In the genomic region with DNA sequence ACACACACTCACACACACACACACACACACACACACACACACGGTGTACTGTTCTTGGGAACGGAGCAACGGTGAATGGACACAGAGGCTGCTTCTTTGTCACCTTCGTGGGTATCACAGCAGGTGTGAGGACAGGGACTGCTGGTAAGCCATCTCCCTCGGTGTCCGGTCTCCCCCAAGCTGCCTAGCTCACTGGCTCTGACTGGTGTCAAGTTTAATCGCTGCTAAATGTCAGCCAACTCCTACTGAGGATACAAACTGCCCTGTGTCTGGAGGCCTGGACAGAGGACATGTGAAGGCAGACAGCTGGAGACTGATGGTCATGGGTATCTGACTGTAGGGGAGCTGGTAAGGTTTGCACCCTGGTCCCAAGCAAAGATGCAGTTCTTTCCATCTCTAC, we compare ENCODE assay signal across 26 mouse cellular contexts. TPM values are rescaled to one million over a fixed set of nuclear protein-coding genes. Genes with fewer than 3 reads are reported as not detected.
DNase-seq lines count a peak whose midpoint lies in the region; ATAC-seq and TF ChIP-seq lines count a peak whose summit lies in the region.
"Had no signal": no experiment of that assay in that cellular context is flagged by ENCODE, and none has a peak within 500 bp of the region (broad histone marks: within the 10 kb centered on the region; RNA-seq: fewer than 3 reads in every experiment).

No protein-coding gene starts in this region.

- peak overlapping the region; percentile 6; the same call in 1 of the 2 replicates for H3K27ac ChIP-seq in gastrocnemius, adult 2 months
- no peak overlapping the region for H3K27ac ChIP-seq in intestine, embryonic 14.5 days (ENCODE audit: low read depth)
- H3K27ac ChIP-seq in intestine, postnatal 0 days (ENCODE audit: low read depth, low read length), result no peak overlapping the region
- H3K27ac ChIP-seq in midbrain, embryonic 11.5 days (ENCODE audit: low read depth, low read length), result no peak overlapping the region
- no peak overlapping the region for H3K27ac ChIP-seq in midbrain, embryonic 15.5 days
- H3K27ac ChIP-seq: forebrain, embryonic 10.5 days; forebrain, embryonic 13.5 days; heart, embryonic 10.5 days; heart, embryonic 13.5 days; hindbrain, embryonic 14.5 days had no signal

- no peaks in the 10 kb centered on the region for H3K9me3 ChIP-seq in intestine, embryonic 14.5 days (ENCODE audit: control insufficient read depth, low read length)
- no peaks in the 10 kb centered on the region for H3K9me3 ChIP-seq in intestine, postnatal 0 days (ENCODE audit: control insufficient read depth)
- H3K9me3 ChIP-seq in midbrain, embryonic 11.5 days (ENCODE audit: control insufficient read depth, low read length), result no peaks in the 10 kb centered on the region
- H3K9me3 ChIP-seq in midbrain, embryonic 15.5 days, result no peaks in the 10 kb centered on the region
- H3K9me3 ChIP-seq: forebrain, embryonic 10.5 days; forebrain, embryonic 13.5 days; heart, embryonic 10.5 days; heart, embryonic 13.5 days had no signal

- H3K4me1 ChIP-seq in intestine, embryonic 14.5 days (replicated peaks; ENCODE audit: control insufficient read depth, insufficient read depth, low read length), result no peaks in the 10 kb centered on the region
- H3K4me1 ChIP-seq in intestine, postnatal 0 days (replicated peaks; ENCODE audit: control insufficient read depth, insufficient read depth, low read length), result no peaks in the 10 kb centered on the region
- no peaks in the 10 kb centered on the region for H3K4me1 ChIP-seq in midbrain, embryonic 11.5 days (ENCODE audit: control insufficient read depth, insufficient read depth, low read length)
- H3K4me1 ChIP-seq in midbrain, embryonic 15.5 days, result 0 out of 2 replicates have a peak, but pooled peaks cover 11% of the 10 kb centered on the region

- H3K27me3 ChIP-seq in intestine, embryonic 14.5 days (replicated peaks; ENCODE audit: control insufficient read depth, insufficient read depth, low read length), result no peaks in the 10 kb centered on the region
- H3K27me3 ChIP-seq in intestine, postnatal 0 days (replicated peaks; ENCODE audit: control insufficient read depth, insufficient read depth, low read length), result no peaks in the 10 kb centered on the region
- H3K27me3 ChIP-seq in midbrain, embryonic 11.5 days (ENCODE audit: control insufficient read depth, insufficient read depth, low read length), result no peaks in the 10 kb centered on the region
- no peaks in the 10 kb centered on the region for H3K27me3 ChIP-seq in midbrain, embryonic 15.5 days (replicated peaks)
- H3K27me3 ChIP-seq: forebrain, embryonic 13.5 days had no signal

- WGBS in intestine, embryonic 14.5 days, result 62% methylated on average over 7 of the region's 7 CpGs
- 64% methylated on average over 7 of the region's 7 CpGs for WGBS in intestine, postnatal 0 days
- WGBS in midbrain, embryonic 11.5 days, result 83% methylated on average over 7 of the region's 7 CpGs
- whole genome bisulfite sequencing in midbrain, embryonic 15.5 days, result 82% methylated on average over 7 of the region's 7 CpGs

- no peak for TF ChIP-seq CTCF in gastrocnemius, adult 2 months (IDR thresholded peaks at IDR 0.05)
- TF ChIP-seq CTCF in intestine, postnatal 0 days (IDR thresholded peaks at IDR 0.05; ENCODE audit: low read depth), result no peak

- no peak for ATAC-seq in intestine, embryonic 14.5 days (replicated peaks; ENCODE audit: low FRiP score, low TSS enrichment, low read depth)
- no peak for ATAC-seq in intestine, postnatal 0 days
- no peak for ATAC-seq in midbrain, embryonic 11.5 days (ENCODE audit: low FRiP score)
- no peak for ATAC-seq in midbrain, embryonic 15.5 days (replicated peaks)
- ATAC-seq: CD4-positive, CD25-positive, alpha-beta regulatory T cell, adult 4 months; forebrain, embryonic 13.5 days; forebrain, embryonic 16.5 days; hindbrain, postnatal 0 days; inflammation-experienced regulatory T-cells, adult 6 months had no signal

- H3K9ac ChIP-seq in intestine, embryonic 14.5 days (ENCODE audit: low read length), result no peak overlapping the region
- H3K9ac ChIP-seq in intestine, postnatal 0 days (ENCODE audit: low read depth, low read length), result no peak overlapping the region
- no peak overlapping the region for H3K9ac ChIP-seq in midbrain, embryonic 11.5 days (ENCODE audit: low read length)
- H3K9ac ChIP-seq in midbrain, embryonic 15.5 days, result no peak overlapping the region
- H3K9ac ChIP-seq: forebrain, embryonic 13.5 days; heart, embryonic 13.5 days; hindbrain, embryonic 14.5 days had no signal

- H3K4me2 ChIP-seq in intestine, embryonic 14.5 days (ENCODE audit: low read length), result no peak overlapping the region
- H3K4me2 ChIP-seq in intestine, postnatal 0 days (replicated peaks; ENCODE audit: low read depth), result no peak overlapping the region
- H3K4me2 ChIP-seq in midbrain, embryonic 11.5 days, result no peak overlapping the region
- no peak overlapping the region for H3K4me2 ChIP-seq in midbrain, embryonic 15.5 days
- H3K4me2 ChIP-seq: forebrain, embryonic 13.5 days; heart, embryonic 13.5 days; hindbrain, embryonic 14.5 days had no signal

- DNase-seq in gastrocnemius, adult 2 months, result peak; percentile 67
- DNase-seq in gastrocnemius, postnatal 10 days, result no peak
- DNase-seq in intestine, embryonic 14.5 days (ENCODE audit: low spot score), result peak; percentile 16
- peak; percentile 59 for DNase-seq in midbrain, embryonic 11.5 days (ENCODE audit: low spot score, missing footprints)
- DNase-seq: adrenal gland, adult 2 months; adrenal gland, postnatal 14 days; cerebellum, adult 11 months; cerebellum, adult 8-10 months; cerebellum, postnatal 14 days; heart, adult 18-20 months; heart, postnatal 14 days; heart, postnatal 4 days; kidney, adult 11 months had no signal

- intact Hi-C loops in gastrocnemius, adult 2 months (cut with DNase I), result no loop called here

- no peaks in the 10 kb centered on the region for H3K36me3 ChIP-seq in intestine, embryonic 14.5 days (ENCODE audit: control insufficient read depth, insufficient read depth, low read length)
- H3K36me3 ChIP-seq in intestine, postnatal 0 days (ENCODE audit: control insufficient read depth, insufficient read depth), result no peaks in the 10 kb centered on the region
- no peaks in the 10 kb centered on the region for H3K36me3 ChIP-seq in midbrain, embryonic 11.5 days (ENCODE audit: control insufficient read depth, insufficient read depth, low read length)
- no peaks in the 10 kb centered on the region for H3K36me3 ChIP-seq in midbrain, embryonic 15.5 days (replicated peaks)
- H3K36me3 ChIP-seq: forebrain, embryonic 10.5 days; heart, embryonic 10.5 days; heart, embryonic 13.5 days had no signal

- no peak overlapping the region for H3K4me3 ChIP-seq in gastrocnemius, adult 2 months
- H3K4me3 ChIP-seq in intestine, embryonic 14.5 days (ENCODE audit: low read depth, low read length), result no peak overlapping the region
- no peak overlapping the region for H3K4me3 ChIP-seq in intestine, postnatal 0 days (ENCODE audit: low read depth, low read length)
- no peak overlapping the region for H3K4me3 ChIP-seq in midbrain, embryonic 11.5 days (ENCODE audit: low read depth, low read length)
- H3K4me3 ChIP-seq in midbrain, embryonic 15.5 days, result no peak overlapping the region
- H3K4me3 ChIP-seq: forebrain, embryonic 10.5 days; forebrain, embryonic 13.5 days; heart, embryonic 10.5 days; heart, embryonic 13.5 days had no signal

RNA-seq across cellular contexts. Expression of a gene that starts 3.9 kb away (rescaled TPM):
- 1 to 10 TPM in 1 of 2 experiments, under 1 TPM in 1; 0.33 to 2.7 TPM for total RNA-seq in gastrocnemius, adult 2 months (2021)
- under 1 TPM; 0.82 to 0.97 TPM for total RNA-seq in gastrocnemius, postnatal 10 days (2021)
- not detected in 2 replicates for polyA plus RNA-seq in intestine, embryonic 14.5 days (2014; fragmentation: Nextera tagmentation; extraction: Ambion mirVana)
- 0.03 TPM in 2 replicates for polyA plus RNA-seq in intestine, postnatal 0 days (2015; fragmentation: Nextera tagmentation; extraction: Ambion mirVana)
- polyA plus RNA-seq in midbrain, embryonic 11.5 days (2014; fragmentation: Nextera tagmentation; extraction: Ambion mirVana), result 0.05 TPM in 1 of 2 replicates, not detected in the other
- polyA plus RNA-seq in midbrain, embryonic 15.5 days (2015; fragmentation: Nextera tagmentation; extraction: Ambion mirVana), result 0.54 and 1.1 TPM in 2 replicates
- total RNA-seq: adrenal gland, adult 2 months; adrenal gland, postnatal 14 days; heart, adult 18-20 months; heart, postnatal 4 days had no signal
- polyA plus RNA-seq: C2C12; embryonic facial prominence, embryonic 11.5 days; forebrain, embryonic 10.5 days; heart, embryonic 10.5 days; heart, embryonic 13.5 days had no signal

RNA-seq across cellular contexts. Expression of a gene that starts 44.0 kb away (rescaled TPM):
- 1 to 10 TPM; 1.7 to 1.9 TPM for total RNA-seq in gastrocnemius, adult 2 months (2021)
- total RNA-seq in gastrocnemius, postnatal 10 days (2021), result 1 to 10 TPM; 5.2 to 7.3 TPM
- 4.5 and 6.5 TPM in 2 replicates for polyA plus RNA-seq in intestine, embryonic 14.5 days (2014; fragmentation: Nextera tagmentation; extraction: Ambion mirVana)
- 1.2 and 1.5 TPM in 2 replicates for polyA plus RNA-seq in intestine, postnatal 0 days (2015; fragmentation: Nextera tagmentation; extraction: Ambion mirVana)
- 2.0 and 2.1 TPM in 2 replicates for polyA plus RNA-seq in midbrain, embryonic 11.5 days (2014; fragmentation: Nextera tagmentation; extraction: Ambion mirVana)
- 7.3 and 7.9 TPM in 2 replicates for polyA plus RNA-seq in midbrain, embryonic 15.5 days (2015; fragmentation: Nextera tagmentation; extraction: Ambion mirVana)
- polyA plus RNA-seq: C2C12 had no signal
